Mouse (Mus musculus): ENCODE results near the gene Stx1b. TPM values are rescaled to one million over a fixed set of nuclear protein-coding genes. Genes with fewer than 3 reads are reported as not detected.

Stx1b gene
- 7.4 and 8.7 TPM in 2 replicates for polyA plus RNA-seq (2015; fragmentation: Nextera tagmentation; extraction: Ambion mirVana)

- Histone ChIP-seq H3K4me3 (peak within 1 kb of the TSS; percentile 73), H3K36me3 (0 out of 2 replicates have a peak, but pooled peaks cover 2% of the 10 kb centered on the region), H3K9me3 (no peaks in the 10 kb centered on the region), H3K27ac (peak within 1 kb of the TSS; percentile 72), H3K4me1 (peaks cover 30% of the 10 kb centered on the region), H3K27me3 (no peaks in the 10 kb centered on the region), H3K4me2 (peak within 1 kb of the TSS; percentile 72), H3K9ac (peak within 1 kb of the TSS; percentile 86)
- ATAC-seq (ENCODE audit: insufficient number of reproducible peaks, insufficient read depth, low FRiP score, low TSS enrichment, low read depth), result peak; percentile 74
- 4% methylated on average over 33 of the region's 38 CpGs for WGBS
Measured at GRCm38 (mm10) chr7:127824176-127824871, at the start of gene Stx1b, which contains the start of gene Stx4a. TSS of gene Stx1b (minus strand) at chr7:127824549. TSS of gene Stx4a (plus strand) at chr7:127824294.

- no peak for ATAC-seq (ENCODE audit: insufficient number of reproducible peaks, insufficient read depth, low FRiP score, low TSS enrichment, low read depth)
- WGBS, result 80% methylated on average over 5 of the region's 5 CpGs
- Histone ChIP-seq H3K9ac (no peak overlapping the region), H3K4me3 (no peak overlapping the region), H3K27ac (no peak overlapping the region), H3K9me3 (no peaks in the 10 kb centered on the region), H3K36me3 (peaks cover 60% of the 10 kb centered on the region), H3K4me2 (no peak overlapping the region), H3K27me3 (no peaks in the 10 kb centered on the region), H3K4me1 (peaks cover 12% of the 10 kb centered on the region)
Measured at GRCm38 (mm10) chr7:127870136-127870821, 45.9 kb upstream of the Stx1b start.

- Histone ChIP-seq H3K9ac (0 out of 2 replicates have a peak overlapping the region, but pooled peaks have one; percentile 2), H3K9me3 (no peaks in the 10 kb centered on the region), H3K4me3 (no peak overlapping the region), H3K27ac (no peak overlapping the region), H3K4me2 (no peak overlapping the region), H3K27me3 (no peaks in the 10 kb centered on the region), H3K36me3 (peaks cover 65% of the 10 kb centered on the region), H3K4me1 (peaks cover 7% of the 10 kb centered on the region)
- WGBS, result 70% methylated on average over 3 of the region's 3 CpGs
- no peak for ATAC-seq (ENCODE audit: insufficient number of reproducible peaks, insufficient read depth, low FRiP score, low TSS enrichment, low read depth)
Measured at GRCm38 (mm10) chr7:127869149-127869810, 44.9 kb upstream of the Stx1b start.

GRCm38 (mm10) chr7:127867641-127868040 is 43.3 kb upstream of the Stx1b start:
- WGBS, result 97% methylated on average over 18 of the region's 18 CpGs
- H3K27me3 ChIP-seq, result no peaks in the 10 kb centered on the region
- H3K9ac ChIP-seq, result no peak overlapping the region
- H3K36me3 ChIP-seq, result peaks cover 59% of the 10 kb centered on the region
- H3K4me3 ChIP-seq, result no peak overlapping the region
- no peaks in the 10 kb centered on the region for H3K9me3 ChIP-seq
- H3K4me2 ChIP-seq, result no peak overlapping the region
- H3K4me1 ChIP-seq, result no peaks in the 10 kb centered on the region
- ATAC-seq (ENCODE audit: insufficient number of reproducible peaks, insufficient read depth, low FRiP score, low TSS enrichment, low read depth), result no peak
- H3K27ac ChIP-seq, result no peak overlapping the region

- Histone ChIP-seq H3K4me3 (no peak overlapping the region), H3K9me3 (no peaks in the 10 kb centered on the region), H3K27me3 (no peaks in the 10 kb centered on the region), H3K36me3 (peaks cover 52% of the 10 kb centered on the region), H3K27ac (no peak overlapping the region), H3K9ac (no peak overlapping the region), H3K4me1 (no peaks in the 10 kb centered on the region), H3K4me2 (no peak overlapping the region)
- 94% methylated on average over 12 of the region's 12 CpGs for WGBS
- ATAC-seq (ENCODE audit: insufficient number of reproducible peaks, insufficient read depth, low FRiP score, low TSS enrichment, low read depth), result no peak
Measured at GRCm38 (mm10) chr7:127866434-127866833, 42.1 kb upstream of the Stx1b start.

GRCm38 (mm10) chr7:127858258-127858657 is 33.9 kb upstream of the Stx1b start:
- H3K27ac ChIP-seq, result no peak overlapping the region
- H3K36me3 ChIP-seq, result peaks cover 6% of the 10 kb centered on the region; the same call in 1 of the 2 replicates
- H3K4me1 ChIP-seq, result no peaks in the 10 kb centered on the region
- H3K4me2 ChIP-seq, result no peak overlapping the region
- ATAC-seq (ENCODE audit: insufficient number of reproducible peaks, insufficient read depth, low FRiP score, low TSS enrichment, low read depth), result no peak
- no peak overlapping the region for H3K4me3 ChIP-seq
- no peaks in the 10 kb centered on the region for H3K27me3 ChIP-seq
- H3K9me3 ChIP-seq, result no peaks in the 10 kb centered on the region
- 90% methylated on average over 6 of the region's 6 CpGs for WGBS
- H3K9ac ChIP-seq, result no peak overlapping the region

GRCm38 (mm10) chr7:127850906-127851305 is 26.6 kb upstream of the Stx1b start:
- Histone ChIP-seq H3K4me3 (no peak overlapping the region), H3K4me2 (no peak overlapping the region), H3K27ac (no peak overlapping the region), H3K27me3 (no peaks in the 10 kb centered on the region), H3K9ac (no peak overlapping the region), H3K36me3 (peaks cover 21% of the 10 kb centered on the region), H3K9me3 (no peaks in the 10 kb centered on the region), H3K4me1 (no peaks in the 10 kb centered on the region)
- 57% methylated on average over 5 of the region's 5 CpGs for WGBS
- no peak for ATAC-seq (ENCODE audit: insufficient number of reproducible peaks, insufficient read depth, low FRiP score, low TSS enrichment, low read depth)

GRCm38 (mm10) chr7:127849973-127850875 is 25.9 kb upstream of the Stx1b start:
- no peak overlapping the region for H3K27ac ChIP-seq
- no peak for ATAC-seq (ENCODE audit: insufficient number of reproducible peaks, insufficient read depth, low FRiP score, low TSS enrichment, low read depth)
- 76% methylated on average over 6 of the region's 6 CpGs for WGBS

GRCm38 (mm10) chr7:127842001-127842718 is 17.8 kb upstream of the Stx1b start:
- Histone ChIP-seq H3K4me1 (peaks cover 12% of the 10 kb centered on the region), H3K36me3 (peaks cover 28% of the 10 kb centered on the region), H3K27ac (peak overlapping the region; percentile 93), H3K4me2 (peak overlapping the region; percentile 94), H3K4me3 (peak overlapping the region; percentile 83), H3K27me3 (no peaks in the 10 kb centered on the region), H3K9me3 (no peaks in the 10 kb centered on the region), H3K9ac (peak overlapping the region; percentile 81)
- no peak; the same call in 1 of the 2 replicates for ATAC-seq (ENCODE audit: insufficient number of reproducible peaks, insufficient read depth, low FRiP score, low TSS enrichment, low read depth)
- under 1% methylated on average over 40 of the region's 40 CpGs for WGBS

More at GRCm38 (mm10) chr7:127849973-127850875, 25.9 kb upstream of the Stx1b start:
- Histone ChIP-seq H3K4me2 (no peak overlapping the region), H3K4me1 (no peaks in the 10 kb centered on the region), H3K9me3 (no peaks in the 10 kb centered on the region), H3K36me3 (peaks cover 26% of the 10 kb centered on the region), H3K4me3 (no peak overlapping the region), H3K9ac (no peak overlapping the region), H3K27me3 (no peaks in the 10 kb centered on the region)

- no peaks in the 10 kb centered on the region for H3K9me3 ChIP-seq
- peaks cover 21% of the 10 kb centered on the region for H3K36me3 ChIP-seq
- H3K27ac ChIP-seq, result peak overlapping the region; percentile 93
- peak overlapping the region; percentile 83 for H3K4me3 ChIP-seq
- peak; percentile 92 for ATAC-seq (ENCODE audit: insufficient number of reproducible peaks, insufficient read depth, low FRiP score, low TSS enrichment, low read depth)
- H3K9ac ChIP-seq, result peak overlapping the region; percentile 81
- no peaks in the 10 kb centered on the region for H3K27me3 ChIP-seq
- peak overlapping the region; percentile 94 for H3K4me2 ChIP-seq
- peaks cover 12% of the 10 kb centered on the region for H3K4me1 ChIP-seq
- WGBS, result under 1% methylated on average over 46 of the region's 46 CpGs
Measured at GRCm38 (mm10) chr7:127841340-127842000, 17.1 kb upstream of the Stx1b start.

Measured in embryonic facial prominence, embryonic 13.5 days (tissue).